Mouse (Mus musculus) gastrocnemius, postnatal 25 days (tissue): Measurements from ENCODE around the gene Camk2b. TPM values are rescaled to one million over a fixed set of nuclear protein-coding genes. Genes with fewer than 3 reads are reported as not detected.
A peak's percentile ranks its signal among the peaks of the same experiment; 100 is the strongest.
"Not testable (repeated sequence)": the region's sequence is repeated elsewhere in the genome, so short reads cannot be mapped to it uniquely, and the experiment has no call there.

Source experiments
- DNase-seq: peaks from one replicate; pipeline ENCODE4 v3.0.0; 2022
- long read RNA-seq, 2 experiments: library from polyadenylated mRNA; stranded (forward); transcript quantifications; one replicate each; pipeline ENCODE4 v2.0.0; 2021
- total RNA-seq, 2 experiments: library from RNA; stranded (reverse); gene quantifications; 1 replicate in 1 of 2; 2 replicates in 1 of 2; pipeline ENCODE4 v1.2.3; 2021

The Camk2b gene
- total RNA-seq: 100 to 1,000 TPM; 115 to 121 TPM
- long read RNA-seq, experiment 1, full-length matches to known transcripts: 8 of 67 reads
- long read RNA-seq, experiment 1, partial matches to known transcripts: 10 of 67 reads
- long read RNA-seq, experiment 1, other reads (novel, unspliced or antisense): 49 of 67 reads
- long read RNA-seq, experiment 2, full-length matches to known transcripts: 15 of 77 reads
- long read RNA-seq, experiment 2, partial matches to known transcripts: 20 of 77 reads
- long read RNA-seq, experiment 2, other reads (novel, unspliced or antisense): 42 of 77 reads

DNA sequence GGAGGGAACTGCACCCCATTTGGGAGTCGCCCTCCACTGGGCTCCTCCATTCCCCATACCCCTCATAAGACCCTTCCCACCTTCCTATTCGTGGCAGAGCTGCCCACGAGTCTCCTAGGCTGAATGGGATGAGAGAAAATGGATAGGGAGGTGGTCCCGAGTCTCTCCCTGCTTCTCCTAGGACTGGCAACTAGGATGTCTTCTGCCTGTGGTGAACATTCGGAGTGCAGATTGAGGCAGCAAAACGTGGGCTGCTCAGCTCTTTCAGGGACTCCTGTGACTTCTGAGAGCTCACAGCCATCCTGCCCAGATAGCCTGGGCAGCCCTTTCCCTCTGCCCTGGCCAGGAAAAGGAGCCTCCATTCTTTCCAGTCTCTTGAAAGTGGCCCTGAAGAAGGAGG, at the start of gene Camk2b:
Gene Camk2b, minus strand, starts transcription at position 187 of the 400 bp plus-strand sequence.
- DNase-seq: no peak

DNA sequence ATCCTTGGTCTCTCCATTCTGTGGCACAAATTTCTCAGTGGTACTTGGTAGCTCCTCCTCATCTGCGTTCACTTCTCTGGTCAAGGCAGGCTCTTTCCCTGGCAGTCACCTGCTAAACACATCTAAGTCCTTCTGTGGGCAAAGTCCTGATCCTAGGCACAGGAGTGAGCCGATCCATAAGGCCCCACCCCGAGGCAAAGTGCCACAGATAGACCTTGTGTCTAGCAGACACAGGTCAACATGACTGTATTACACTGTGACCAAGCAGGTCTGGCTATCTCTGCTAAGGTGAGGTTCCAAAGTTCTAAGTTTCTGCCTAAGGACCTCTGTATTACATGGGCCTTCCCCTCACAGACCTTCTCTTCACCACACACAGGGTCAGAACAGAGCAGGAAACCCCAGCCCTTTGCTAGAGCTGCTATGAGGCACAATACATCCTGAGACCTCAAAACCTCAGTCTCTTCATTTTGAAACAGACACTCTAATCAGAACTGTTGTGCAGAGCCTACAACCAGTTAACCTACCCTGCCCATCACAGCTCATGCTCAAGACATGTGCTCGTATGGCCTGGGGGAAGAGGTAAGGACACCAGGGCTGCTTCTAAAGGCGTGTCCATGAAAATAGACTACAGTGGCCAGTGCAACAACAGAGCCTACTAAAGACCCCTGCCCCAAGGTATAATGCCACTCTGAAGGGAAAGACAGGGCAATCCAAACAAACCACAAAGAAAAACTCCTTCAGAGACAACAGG, 45.7 kb upstream of the Camk2b start:
- no peak for DNase-seq

DNA sequence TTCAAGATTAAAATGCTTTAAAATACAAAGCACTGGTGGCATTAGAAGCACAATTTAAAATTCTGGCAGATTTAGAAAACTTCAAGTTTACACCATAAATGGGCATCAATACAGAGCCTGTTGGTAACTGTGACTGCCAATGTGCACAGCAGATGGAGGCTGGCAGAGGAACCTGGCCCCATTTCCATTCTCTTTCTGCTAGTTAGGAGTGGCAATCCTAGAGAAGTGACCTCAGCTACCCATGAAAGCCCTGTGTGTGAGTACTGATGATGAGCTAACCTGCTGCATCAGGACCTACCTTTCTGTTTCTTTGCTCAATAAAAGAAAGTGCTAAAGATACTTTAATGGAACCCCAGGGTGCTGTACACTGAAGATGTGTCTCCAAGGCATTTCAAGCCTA, 43.8 kb upstream of the Camk2b start:
- DNase-seq: no peak

DNA sequence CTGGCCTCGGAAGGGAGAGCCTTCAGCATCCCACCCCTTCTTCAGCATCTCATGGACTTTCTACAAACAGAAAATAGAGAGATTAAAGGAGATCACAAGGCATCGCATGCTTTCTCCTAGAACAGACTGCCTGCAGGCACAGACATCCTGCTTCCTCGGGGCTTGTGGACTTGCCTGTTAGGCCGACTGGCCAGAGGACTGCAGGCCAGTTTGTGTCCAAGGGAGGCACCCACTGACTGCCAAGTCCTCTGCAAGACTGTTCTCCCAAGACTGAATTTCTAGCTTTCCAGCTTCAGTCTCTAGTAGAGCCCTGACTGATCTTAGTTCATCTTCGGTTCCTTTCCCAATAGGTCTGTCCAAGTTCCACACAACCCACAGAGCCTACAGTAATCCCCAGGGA, 42.1 kb upstream of the Camk2b start:
- no peak for DNase-seq

DNA sequence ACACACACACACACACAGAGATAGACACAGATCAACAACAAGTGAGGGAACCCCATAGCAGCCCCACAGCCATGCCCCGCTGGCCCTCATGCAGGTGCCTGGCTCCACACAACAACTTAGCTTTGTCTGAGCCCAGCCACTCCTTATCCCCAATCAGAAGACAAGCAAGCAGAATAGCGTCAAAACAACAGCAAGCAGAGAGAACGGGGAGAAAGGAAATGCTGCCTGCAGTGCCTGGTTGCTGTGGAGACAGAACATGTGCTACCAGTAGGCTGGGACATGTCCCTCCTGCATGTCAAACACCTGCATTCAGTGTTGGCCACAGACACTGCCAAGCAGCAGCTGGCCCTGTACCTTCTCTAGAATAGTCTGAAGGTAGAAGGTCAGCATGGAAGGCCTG, 41.6 kb upstream of the Camk2b start:
- DNase-seq: no peak

DNA sequence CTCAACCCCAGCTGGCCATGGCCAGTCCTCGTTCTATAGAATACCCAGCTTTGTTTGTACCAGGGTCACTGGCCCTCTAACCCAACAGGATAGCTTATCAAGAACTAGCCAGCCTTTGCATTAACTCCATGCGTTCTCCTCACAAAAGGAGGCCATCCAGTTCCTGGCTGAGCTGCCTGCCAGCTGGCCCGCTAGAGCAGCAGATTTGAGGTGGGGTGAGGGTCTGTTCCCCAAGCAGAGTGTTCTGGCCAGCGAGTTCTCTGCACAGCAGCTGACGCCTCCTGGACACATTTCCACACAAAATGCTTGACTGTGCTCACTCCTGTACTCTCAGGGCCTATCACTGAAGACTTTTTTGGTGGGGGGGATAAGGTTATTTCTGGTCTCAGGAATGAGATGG, 38.6 kb upstream of the Camk2b start:
- DNase-seq: no peak

DNA sequence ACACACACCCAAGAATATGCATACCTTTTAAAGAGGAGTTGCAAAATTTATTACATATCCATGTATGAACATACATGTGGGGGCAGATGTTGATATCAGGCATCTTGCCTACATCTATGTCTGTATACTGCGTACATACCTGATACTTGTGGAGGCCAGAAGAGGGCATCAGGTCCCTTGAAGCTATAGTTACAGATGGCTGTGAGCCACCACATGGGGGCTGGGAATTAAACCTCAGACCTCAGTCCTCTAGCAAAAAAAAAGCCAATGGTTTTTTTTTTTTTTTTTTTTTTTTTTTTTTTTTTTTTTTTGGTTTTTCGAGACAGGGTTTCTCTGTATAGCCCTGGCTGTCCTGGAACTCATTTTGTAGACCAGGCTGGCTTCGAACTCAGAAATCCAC, 30.5 kb upstream of the Camk2b start:
- DNase-seq: not testable (repeated sequence)

DNA sequence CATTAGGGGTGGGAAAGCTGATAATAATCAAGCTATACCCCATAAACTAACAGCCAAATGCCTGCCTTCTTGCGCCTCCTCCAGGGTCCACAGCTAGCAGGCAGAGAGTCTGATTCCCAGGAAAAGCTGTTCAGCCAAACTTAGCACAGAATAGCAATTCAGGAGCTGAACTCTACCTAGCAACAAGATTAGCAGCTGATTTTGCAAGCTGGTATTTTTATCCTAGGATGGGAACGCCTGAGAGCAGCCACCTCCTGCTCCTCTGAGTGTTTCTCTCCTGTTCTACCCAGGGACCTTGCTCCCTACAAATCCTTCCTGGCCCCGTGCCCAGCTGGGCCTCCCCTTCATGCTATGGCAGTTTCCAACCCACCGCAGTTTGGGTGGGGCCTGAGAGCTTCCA, 20.8 kb upstream of the Camk2b start:
- DNase-seq: no peak

DNA sequence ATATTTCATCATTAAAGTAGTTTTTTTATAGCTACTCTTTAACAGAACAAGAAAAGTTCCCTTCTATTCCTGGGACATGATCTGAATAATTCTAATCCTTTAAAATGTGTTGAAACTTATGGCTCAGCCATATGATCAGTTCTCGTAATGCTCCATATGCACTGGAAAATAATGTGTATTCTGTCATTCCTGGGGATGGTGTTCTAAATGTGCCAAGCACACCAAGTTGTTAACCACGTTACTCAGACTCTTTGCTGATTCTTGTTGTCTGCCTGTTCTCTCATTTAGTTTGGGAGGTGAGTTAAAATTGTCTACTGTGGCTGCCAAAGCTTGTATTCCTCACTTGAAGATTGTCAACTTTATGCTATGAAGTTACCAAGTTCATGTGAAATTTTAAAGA, 12.6 kb upstream of the Camk2b start:
- DNase-seq: no peak

DNA sequence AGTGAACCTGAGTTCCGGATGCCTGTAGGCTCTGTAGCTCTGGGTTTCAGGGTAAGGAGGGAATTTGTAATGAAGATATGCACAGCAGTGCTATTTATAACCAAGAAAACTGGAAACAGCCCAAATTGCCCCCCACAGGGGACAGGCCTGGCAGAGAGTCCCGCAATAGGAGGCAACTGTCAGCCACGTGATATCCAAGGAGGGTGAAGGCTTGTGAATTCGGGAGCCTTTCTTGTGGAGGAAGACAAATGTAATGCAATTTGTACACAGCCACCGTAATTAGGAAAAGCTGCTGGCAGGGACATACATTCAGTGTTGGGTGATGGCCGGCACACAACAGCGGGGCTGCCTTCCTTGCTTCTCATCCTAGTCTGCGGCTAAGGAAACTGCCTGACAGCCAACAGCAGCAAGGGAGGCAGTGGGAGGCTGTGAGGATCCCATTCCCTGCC, 9.5 kb upstream of the Camk2b start:
- no peak for DNase-seq

DNA sequence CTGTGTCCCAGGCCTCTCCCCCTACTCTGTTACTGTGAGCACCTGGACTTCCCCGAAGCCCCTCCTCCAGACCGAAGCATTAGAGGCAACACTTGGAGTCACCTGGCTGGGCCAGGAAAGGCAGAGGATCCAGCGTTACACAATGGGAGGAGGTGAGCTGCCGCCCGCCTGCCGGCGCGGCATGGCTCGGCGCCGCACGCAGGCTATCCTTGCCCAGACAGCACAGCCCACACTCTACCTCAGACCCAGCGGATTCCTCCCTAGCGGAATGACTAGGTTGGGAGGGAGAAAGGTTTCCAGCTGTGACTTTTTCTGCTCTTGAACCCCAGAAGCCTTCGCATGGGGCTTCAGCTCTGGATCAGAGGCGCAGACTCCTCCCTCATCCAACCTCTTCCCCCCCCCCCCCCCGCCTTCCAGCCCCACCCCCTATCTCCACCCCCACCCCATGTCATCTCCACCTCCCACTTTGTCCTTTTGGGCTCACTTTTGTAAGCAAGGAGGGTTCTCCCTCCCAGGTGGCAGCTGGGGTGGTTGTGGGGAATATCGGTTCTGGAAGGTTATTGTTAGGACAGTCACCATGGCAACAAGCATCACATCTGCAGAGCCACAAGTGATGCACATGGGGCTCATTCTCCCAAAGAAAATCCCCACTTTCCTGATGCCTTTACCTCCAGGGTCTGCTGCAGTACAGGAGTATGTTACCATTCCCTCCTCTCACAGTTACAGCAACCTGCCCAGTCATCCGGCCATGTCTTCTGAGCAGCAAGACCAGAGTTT, 2.2 kb upstream of the Camk2b start:
- DNase-seq: no peak

DNA sequence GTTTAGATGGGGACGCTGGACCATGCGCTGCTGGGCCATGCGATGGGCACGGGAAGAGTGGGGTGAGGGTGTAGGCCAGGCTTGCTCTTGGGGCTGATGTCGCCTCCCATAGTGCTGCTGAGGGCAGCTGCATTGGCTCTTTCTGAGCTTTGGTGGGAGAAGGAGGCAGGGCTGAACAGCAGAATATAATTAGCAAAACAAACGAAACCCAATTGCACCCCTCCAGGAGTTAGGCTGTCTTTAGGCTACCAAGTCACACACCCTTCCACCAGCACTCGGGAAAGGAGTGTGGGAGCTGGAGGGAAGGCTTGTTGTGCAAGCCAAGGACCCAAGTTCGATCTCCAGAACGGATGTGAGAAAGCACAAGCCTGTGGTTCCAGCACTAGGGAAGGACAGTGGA, 998 bp upstream of the Camk2b start:
- DNase-seq: no peak

DNA sequence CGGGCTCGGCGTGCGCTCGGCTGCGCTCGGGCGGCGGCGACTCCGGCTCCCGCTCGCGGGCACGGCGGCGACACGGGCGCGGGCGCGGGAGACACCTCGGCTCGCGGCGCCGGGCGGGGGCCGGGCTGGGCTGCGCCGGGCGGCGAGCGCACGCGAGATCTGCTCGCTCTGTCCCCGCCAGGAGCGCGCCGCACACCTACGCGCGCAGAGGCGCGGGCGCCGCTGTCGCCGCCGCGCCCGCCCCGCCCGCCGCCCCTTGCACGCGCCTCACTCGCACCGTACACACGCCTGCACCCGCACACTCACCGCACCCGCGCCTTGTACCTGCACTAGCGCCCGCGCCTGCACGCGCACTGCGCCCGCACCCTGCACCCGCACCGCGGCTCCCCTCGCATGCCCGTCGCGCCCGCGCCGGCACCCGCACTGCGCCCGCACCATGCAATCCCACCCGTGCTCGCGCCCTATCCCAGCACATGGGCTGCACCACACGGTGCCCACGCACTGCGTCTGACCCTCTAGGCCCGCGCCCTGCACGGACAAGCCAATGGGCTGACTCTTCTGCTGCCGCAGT, 526 bp downstream of the Camk2b start:
- no peak for DNase-seq

DNA sequence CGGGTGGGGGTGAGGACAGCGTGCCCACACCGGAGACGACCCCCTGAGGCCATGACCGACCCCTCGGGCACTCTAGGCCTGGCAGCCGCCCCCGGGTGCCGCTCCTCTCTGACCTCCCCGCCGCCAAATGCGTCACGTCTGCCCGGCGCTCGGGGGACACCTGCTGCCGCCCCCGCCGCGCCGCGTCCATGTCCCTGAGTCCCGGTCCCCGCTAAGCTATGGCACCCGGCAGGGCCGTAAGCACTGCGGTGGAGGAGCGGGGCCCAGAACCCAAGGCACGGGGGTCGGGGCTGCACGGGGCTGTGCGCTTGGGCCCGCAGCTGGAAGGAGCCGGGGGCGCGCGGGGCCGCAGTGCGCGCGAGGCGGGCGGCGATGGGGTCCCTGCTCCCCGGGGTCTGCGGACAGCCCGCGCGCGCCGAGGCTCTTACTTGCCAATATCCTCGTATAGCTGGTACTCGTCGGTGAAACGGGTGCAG, 1.1 kb downstream of the Camk2b start:
- DNase-seq: no peak

DNA sequence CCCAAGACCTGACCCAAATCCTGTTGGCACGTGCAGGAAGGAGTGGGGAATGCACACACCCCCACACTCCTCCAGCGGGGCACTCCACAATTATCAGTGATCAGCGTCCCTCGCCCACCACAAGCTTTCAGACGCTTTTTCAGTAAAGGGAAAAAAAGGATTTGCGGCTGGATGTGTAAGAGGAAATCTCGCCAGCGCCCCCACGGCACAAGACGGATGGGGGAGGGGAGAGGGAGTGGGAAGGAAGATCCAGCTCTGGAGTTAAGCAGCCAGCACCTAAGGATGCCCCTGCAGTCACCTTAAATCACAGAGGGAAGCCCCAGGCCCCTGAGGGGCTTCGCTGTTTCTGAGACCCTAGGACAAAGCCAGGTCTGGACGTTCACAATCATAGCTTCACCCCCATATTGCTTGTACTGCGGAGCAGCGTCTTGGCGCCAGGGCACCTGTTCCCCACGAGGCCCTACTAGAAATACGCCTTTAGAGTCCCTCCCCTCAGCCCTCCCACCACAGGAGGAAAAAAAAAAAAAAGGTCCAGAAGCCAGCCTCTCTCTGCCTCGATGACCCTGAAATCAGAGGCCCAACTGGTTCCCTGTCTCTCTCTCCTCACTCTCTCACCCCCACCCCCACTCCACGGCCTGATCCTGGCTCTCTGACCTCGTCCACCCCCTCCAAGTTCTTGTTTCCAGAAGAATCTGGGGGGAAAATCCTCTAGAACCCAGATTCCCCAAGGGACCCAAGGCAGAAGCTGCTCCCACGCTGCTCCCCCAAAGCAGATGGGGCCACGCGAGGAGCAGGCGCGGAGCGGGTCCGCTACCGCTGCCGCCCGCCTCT, 1.7 kb downstream of the Camk2b start:
- DNase-seq: no peak

DNA sequence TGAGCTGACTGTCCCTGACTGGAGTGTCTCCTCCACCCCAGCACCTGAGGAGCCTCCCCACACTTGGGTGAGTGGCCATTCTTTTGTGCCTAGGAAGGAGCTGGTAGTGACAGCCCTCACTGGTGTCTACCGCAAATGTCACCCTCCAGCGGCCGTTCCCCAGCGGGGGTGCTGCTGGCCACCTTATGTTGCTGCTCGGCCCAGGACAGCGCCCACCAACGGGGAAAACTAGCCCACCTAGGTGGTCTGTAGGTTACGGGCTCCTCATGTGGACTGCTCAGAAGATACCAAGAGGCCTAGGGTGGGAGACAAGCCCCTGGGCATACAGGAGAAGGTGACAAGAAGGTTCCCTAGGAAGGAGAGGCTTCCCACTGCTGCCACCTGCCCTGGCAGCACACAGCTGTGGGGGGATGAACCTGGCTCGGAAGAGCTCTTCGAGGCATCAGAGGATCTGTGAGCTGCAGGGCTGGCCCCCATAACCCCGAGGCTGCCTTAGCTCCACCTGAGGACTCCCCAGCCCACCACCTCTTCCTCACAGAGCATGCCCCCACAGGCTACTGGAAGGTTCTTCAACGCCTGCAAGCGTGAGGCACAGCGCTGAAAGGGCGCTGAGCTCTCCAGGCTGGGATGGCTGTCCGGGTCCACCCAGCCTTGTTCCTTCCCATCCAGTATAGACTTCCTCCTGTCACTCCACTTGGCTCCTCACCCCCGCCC, 2.5 kb downstream of the Camk2b start:
- DNase-seq: no peak

DNA sequence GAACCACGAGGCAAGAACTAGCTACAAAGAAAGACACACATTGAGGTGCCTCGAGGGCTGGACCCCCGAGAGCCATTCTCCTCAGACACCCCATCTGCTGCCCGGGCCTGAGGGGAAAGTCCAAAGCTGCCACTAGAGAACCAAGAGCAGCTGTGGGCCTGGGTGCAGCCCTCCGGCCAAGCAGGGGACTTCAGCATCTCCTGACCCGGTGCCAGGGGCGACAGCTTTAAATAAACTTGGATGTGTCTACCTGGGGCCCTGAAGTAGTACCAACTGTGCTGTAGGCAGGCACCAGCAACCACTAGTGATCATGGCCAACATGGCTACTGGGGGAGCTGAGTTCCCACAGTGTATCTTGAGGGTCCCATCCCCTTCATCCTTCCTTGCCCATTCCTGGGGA, 3.1 kb downstream of the Camk2b start:
- DNase-seq: peak; percentile 35

DNA sequence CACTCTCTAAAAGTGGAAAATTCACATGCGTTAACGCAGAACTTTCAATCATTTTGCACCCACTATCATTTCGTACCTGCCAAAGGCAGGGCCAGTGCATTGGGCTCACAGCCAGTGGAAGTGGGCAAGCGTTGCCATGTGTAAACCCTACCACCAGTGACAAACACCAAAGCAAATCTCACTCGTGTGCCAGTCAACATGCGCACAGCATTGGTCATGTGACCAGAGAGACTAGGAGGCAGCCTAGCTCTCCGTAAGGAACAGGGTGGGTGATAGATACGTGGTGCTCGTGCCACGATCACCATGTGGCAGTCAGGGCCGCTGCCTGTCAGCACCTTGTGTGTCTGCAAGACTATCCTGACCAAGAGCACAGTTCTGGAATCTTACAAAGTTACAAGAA, 3.8 kb downstream of the Camk2b start:
- no peak for DNase-seq

DNA sequence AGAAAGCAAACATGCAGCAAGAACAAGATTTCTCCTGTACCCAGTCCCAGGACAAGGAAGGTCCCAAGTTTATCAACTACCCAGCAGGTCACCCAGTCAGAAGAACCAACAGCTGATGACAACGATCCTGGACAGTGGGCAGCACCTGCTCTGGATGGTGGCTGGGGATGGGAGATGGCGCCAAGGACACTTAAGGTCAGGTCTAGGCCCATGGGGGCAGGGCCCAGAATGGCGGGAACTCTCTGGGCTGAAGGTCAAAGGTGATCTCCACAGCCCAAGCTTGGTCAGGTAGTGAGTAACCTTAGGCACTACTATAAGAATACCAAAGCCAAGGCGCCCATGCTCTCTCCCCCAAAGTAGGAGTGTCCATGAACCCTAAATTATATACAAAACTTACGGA, 4.3 kb downstream of the Camk2b start:
- no peak for DNase-seq

DNA sequence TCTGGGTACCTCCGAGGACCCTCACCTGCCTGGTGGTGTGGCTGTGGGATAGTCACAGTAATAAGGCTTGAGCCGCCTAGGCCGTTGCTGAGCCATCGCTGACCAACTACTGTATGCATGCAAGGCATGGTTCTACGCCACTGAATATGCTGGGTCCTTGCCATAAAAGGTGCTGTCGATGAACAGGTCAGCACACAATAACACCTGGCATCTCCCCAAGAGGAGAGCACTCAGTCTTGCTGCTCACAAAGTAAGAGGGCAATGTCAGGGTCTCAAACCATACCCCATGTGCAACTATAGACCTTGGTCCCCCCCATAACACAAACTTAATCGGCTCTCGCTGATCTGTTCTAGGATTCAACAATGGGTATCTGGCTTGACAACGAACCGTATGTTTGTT, 7.0 kb downstream of the Camk2b start:
- DNase-seq: no peak

DNA sequence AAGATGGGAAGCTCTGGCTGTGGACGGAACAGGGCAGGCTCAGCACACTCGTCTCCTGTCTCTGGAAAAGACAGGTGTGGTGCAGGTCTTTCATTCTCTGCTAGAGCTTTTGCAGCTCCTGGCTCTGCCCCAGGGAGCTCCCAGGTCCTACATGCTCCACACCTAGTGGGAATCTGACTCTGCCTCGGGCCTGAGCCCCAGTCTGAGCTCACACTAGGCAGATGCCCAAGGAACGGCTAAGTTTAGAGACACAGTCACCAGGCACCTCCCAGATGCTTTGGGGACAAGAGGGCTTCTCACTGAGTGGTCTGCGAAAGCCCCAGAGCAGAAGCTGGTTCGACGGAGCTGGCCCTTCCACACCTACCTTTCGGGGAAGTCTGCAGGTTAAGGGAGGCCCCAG, 12.8 kb downstream of the Camk2b start:
- peak; percentile 76 for DNase-seq
